ENCODE assay signal across 29 mouse cellular contexts in the genomic region with DNA sequence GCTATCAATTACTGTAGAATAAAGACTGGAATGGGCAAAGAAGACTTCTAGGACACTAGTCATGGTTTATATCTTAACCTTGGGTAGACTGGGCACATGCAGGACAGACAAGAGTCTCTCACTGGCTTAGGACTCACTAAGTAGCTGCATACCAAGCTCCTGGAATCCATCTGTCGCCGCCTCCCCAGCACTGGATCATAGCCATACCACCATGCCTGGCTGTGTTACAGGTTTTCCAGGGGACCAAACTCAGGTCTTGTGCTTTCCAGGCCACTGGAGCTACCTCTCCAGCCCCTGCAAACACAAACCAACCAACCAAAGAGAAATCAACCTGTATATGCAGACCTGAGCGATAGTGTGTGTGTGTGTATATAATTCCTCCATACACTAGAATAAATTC. TPM values are rescaled to one million over a fixed set of nuclear protein-coding genes. Genes with fewer than 3 reads are reported as not detected.
"Had no signal": no experiment of that assay in that cellular context is flagged by ENCODE, and none has a peak within 500 bp of the region (broad histone marks: within the 10 kb centered on the region; RNA-seq: fewer than 3 reads in every experiment).

No protein-coding gene starts in this region.

- H3K36me3 ChIP-seq: limb, embryonic 12.5 days; limb, embryonic 15.5 days; midbrain, embryonic 10.5 days; midbrain, embryonic 13.5 days; neural tube, embryonic 13.5 days; stomach, embryonic 15.5 days had no signal

- H3K4me2 ChIP-seq: limb, embryonic 12.5 days; limb, embryonic 15.5 days; liver, embryonic 11.5 days; lung, embryonic 14.5 days; midbrain, embryonic 13.5 days; neural tube, embryonic 13.5 days; stomach, embryonic 15.5 days had no signal

- ATAC-seq: liver, postnatal 0 days; lung, postnatal 0 days; midbrain, embryonic 13.5 days; midbrain, embryonic 16.5 days had no signal

- DNase-seq: kidney, postnatal 14 days; kidney, postnatal 4 days; left cerebral cortex, postnatal 4 days; liver, postnatal 0 days; lung, embryonic 14.5 days; retina, postnatal 1 day; right cerebral cortex, postnatal 25 days; spleen, adult 18-20 months; thymus, postnatal 25 days had no signal

- H3K9me3 ChIP-seq: limb, embryonic 12.5 days; limb, embryonic 15.5 days; megakaryocyte, embryonic 14.5 days; midbrain, embryonic 10.5 days; midbrain, embryonic 13.5 days; neural tube, embryonic 13.5 days; stomach, embryonic 15.5 days had no signal

- H3K27ac ChIP-seq: limb, embryonic 12.5 days; limb, embryonic 15.5 days; liver, embryonic 14.5 days; midbrain, embryonic 10.5 days; midbrain, embryonic 13.5 days; neural tube, embryonic 13.5 days; stomach, embryonic 15.5 days had no signal

- H3K9ac ChIP-seq: limb, embryonic 12.5 days; limb, embryonic 15.5 days; liver, embryonic 14.5 days; liver, postnatal 0 days; lung, embryonic 14.5 days; midbrain, embryonic 13.5 days; neural tube, embryonic 13.5 days; stomach, embryonic 15.5 days had no signal

- H3K4me3 ChIP-seq: limb, embryonic 12.5 days; limb, embryonic 15.5 days; megakaryocyte, embryonic 14.5 days; midbrain, embryonic 10.5 days; midbrain, embryonic 13.5 days; myocyte; neural tube, embryonic 13.5 days; stomach, embryonic 15.5 days had no signal

- H3K4me1 ChIP-seq: limb, embryonic 12.5 days; limb, embryonic 15.5 days; megakaryocyte, embryonic 14.5 days; midbrain, embryonic 10.5 days; midbrain, embryonic 13.5 days; neural tube, embryonic 13.5 days; stomach, embryonic 15.5 days had no signal

- H3K27me3 ChIP-seq: limb, embryonic 15.5 days; midbrain, embryonic 13.5 days; stomach, embryonic 15.5 days had no signal

RNA-seq across cellular contexts. Expression of a gene that starts 56.1 kb away (rescaled TPM):
- total RNA-seq: monocyte, adult 5-6 weeks had no signal
- polyA plus RNA-seq: myocyte had no signal

RNA-seq across cellular contexts. Expression of a gene that starts 57.0 kb away (rescaled TPM):
- total RNA-seq: layer of hippocampus, adult 18-20 months; layer of hippocampus, postnatal 14 days; left cerebral cortex, adult 8-10 months; left cerebral cortex, postnatal 14 days; monocyte, adult 5-6 weeks; neutrophil, adult 5-6 weeks had no signal
- polyA plus RNA-seq: kidney, embryonic 16.5 days; limb, embryonic 12.5 days; limb, embryonic 15.5 days; liver, embryonic 11.5 days; liver, embryonic 14.5 days; liver, postnatal 0 days; lung, embryonic 14.5 days; lung, postnatal 0 days; myocyte; neural tube, embryonic 13.5 days; stomach, embryonic 15.5 days; thymus, postnatal 0 days had no signal

RNA-seq across cellular contexts. Expression of a gene that starts 57.0 kb away (rescaled TPM):
- total RNA-seq: monocyte, adult 5-6 weeks; neutrophil, adult 5-6 weeks had no signal
